Mouse (Mus musculus): ENCODE measurements around the gene Rpgr. TPM values are rescaled to one million over a fixed set of nuclear protein-coding genes. Genes with fewer than 3 reads are reported as not detected.

Gene Rpgr
- 39.3 and 45.1 TPM in 2 replicates for polyA plus RNA-seq (2014; fragmentation: Nextera tagmentation; extraction: Ambion mirVana)

DNA sequence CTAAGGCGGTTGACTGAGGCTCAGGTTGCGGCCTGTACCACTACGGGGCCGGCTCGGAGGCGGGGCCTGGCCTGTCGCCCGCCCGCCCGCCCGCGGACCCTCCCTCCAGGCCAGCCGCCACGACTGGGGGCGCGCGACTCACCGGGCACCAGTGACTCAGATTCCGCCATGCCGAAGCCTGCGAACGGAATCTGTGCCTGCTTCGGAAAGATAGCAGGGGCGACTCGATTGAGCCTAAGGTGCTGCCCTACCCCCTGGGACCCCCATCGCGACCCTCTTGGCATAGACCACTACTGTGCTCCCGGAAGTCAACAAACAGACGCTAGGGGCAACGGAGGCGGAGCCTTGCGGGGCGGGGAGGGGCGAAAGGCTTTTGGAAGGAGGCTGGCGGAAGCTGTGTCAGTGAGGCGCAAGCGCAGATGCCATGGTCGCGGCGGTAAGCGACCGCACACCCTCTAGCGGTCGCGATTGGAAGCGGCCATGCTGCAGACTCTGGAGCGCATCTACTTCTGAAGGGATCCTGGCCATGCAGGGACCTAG is at the start of gene Rpgr:
TSS of gene Rpgr (minus strand) at position 511 of the 540 bp plus-strand sequence.
- Histone ChIP-seq H3K4me1 (ENCODE audit: control insufficient read depth, insufficient read depth, low read length) (no peaks in the 10 kb centered on the region), H3K4me2 (peak within 1 kb of the TSS; percentile 47), H3K36me3 (ENCODE audit: control insufficient read depth, insufficient read depth, low read length) (no peaks in the 10 kb centered on the region), H3K9me3 (ENCODE audit: control insufficient read depth, low read length) (no peaks in the 10 kb centered on the region), H3K27me3 (ENCODE audit: control insufficient read depth, insufficient read depth, low read length) (no peaks in the 10 kb centered on the region), H3K27ac (ENCODE audit: low read depth, low read length) (no peak within 1 kb of the TSS), H3K9ac (ENCODE audit: low read length) (peak within 1 kb of the TSS; percentile 39; the same call in 1 of the 2 replicates), H3K4me3 (ENCODE audit: low read depth, low read length) (peak within 1 kb of the TSS; percentile 55)
- DNase-seq (ENCODE audit: low spot score, missing footprints) (peak; percentile 99), ATAC-seq (ENCODE audit: low FRiP score) (peak; percentile 99)
- 21% methylated on average over 44 of the region's 47 CpGs for WGBS

DNA sequence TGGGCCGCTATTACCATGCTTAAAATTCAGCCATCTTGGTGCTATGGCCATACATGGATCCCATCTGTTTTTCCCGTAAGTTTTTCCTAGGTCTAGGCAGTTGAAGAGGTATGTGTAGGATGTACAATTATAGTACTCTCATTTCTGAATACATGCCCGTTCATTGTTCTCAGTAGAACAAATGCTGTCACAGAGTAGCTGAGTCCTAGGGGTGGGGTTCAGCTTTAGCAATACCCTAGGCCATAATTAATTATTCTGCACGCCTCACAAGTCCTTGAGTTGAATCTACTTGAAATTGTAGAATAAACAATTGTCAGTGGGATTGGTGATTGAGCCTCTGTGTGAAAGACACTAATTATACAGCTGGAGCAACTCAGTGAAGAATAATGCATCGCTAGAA is 41.5 kb upstream of the Rpgr start:
- no peaks in the 10 kb centered on the region for H3K4me1 ChIP-seq (ENCODE audit: control insufficient read depth, insufficient read depth, low read length)
- WGBS: 76% methylated on average over 5 of the region's 5 CpGs
- H3K36me3 ChIP-seq (ENCODE audit: control insufficient read depth, insufficient read depth, low read length): no peaks in the 10 kb centered on the region
- no peak for ATAC-seq (ENCODE audit: low FRiP score)
- DNase-seq (ENCODE audit: low spot score, missing footprints): no peak
- H3K4me3 ChIP-seq (ENCODE audit: low read depth, low read length): no peak overlapping the region
- H3K27me3 ChIP-seq (ENCODE audit: control insufficient read depth, insufficient read depth, low read length): no peaks in the 10 kb centered on the region
- no peak overlapping the region for H3K4me2 ChIP-seq
- H3K9ac ChIP-seq (ENCODE audit: low read length): no peak overlapping the region
- no peak overlapping the region for H3K27ac ChIP-seq (ENCODE audit: low read depth, low read length)
- H3K9me3 ChIP-seq (ENCODE audit: control insufficient read depth, low read length): no peaks in the 10 kb centered on the region

DNA sequence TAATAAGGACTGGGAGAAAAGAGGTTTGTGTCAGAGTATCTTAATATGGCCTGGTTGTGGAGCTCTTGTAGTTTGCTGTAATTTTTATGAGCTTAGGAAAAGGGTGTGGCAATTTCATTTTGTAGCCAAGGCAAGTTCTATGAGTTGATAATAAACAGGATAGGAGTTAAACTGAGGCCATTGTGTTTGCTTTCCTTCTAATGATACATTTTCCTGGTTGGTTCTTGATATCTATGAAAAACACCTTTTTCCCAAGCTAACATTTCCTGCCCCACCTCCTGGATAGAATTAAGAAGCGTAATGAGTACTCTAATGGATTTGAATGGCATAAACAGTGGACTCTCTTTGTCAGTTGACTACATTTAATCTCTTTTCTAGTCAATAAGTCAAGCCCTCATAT is 41.1 kb upstream of the Rpgr start:
- no peaks in the 10 kb centered on the region for H3K36me3 ChIP-seq (ENCODE audit: control insufficient read depth, insufficient read depth, low read length)
- no peak overlapping the region for H3K4me2 ChIP-seq
- WGBS: 86% methylated on average over 1 of the region's 1 CpGs
- H3K4me1 ChIP-seq (ENCODE audit: control insufficient read depth, insufficient read depth, low read length): no peaks in the 10 kb centered on the region
- ATAC-seq (ENCODE audit: low FRiP score) (no peak), DNase-seq (ENCODE audit: low spot score, missing footprints) (no peak)
- no peak overlapping the region for H3K9ac ChIP-seq (ENCODE audit: low read length)
- H3K27me3 ChIP-seq (ENCODE audit: control insufficient read depth, insufficient read depth, low read length): no peaks in the 10 kb centered on the region
- no peak overlapping the region for H3K27ac ChIP-seq (ENCODE audit: low read depth, low read length)
- no peaks in the 10 kb centered on the region for H3K9me3 ChIP-seq (ENCODE audit: control insufficient read depth, low read length)
- H3K4me3 ChIP-seq (ENCODE audit: low read depth, low read length): no peak overlapping the region

DNA sequence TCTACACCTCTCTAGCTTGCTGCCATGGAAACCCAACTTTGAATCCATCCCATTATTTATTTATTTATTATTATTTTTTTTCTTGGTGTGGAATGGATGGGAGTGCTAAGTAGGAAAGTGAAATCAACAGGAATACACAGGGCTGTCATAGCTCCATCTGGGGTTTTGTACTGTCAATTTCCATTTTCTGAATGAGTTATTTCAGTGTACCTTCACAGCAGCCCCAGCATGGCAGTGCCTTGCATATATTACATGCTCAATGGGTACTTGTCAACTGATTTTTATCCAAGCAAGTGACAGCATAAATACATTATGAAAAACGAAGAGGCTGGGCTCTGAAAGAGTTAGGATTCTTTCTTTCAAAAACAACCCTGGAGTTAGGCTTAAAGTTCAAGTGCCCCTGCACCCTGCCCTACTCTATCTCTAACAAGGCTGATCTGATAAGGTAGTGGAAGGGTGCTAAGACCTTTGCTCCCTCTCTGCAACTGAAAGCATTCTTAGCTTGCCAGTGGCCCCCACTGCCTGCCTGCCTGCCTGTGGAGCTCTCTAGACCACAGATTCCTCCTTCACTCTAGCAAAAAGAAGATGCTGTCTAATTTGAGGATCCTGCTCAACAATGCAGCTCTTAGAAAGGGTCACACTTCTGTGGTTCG is 35.3 kb upstream of the Rpgr start, which contains the start of gene Otc:
TSS of gene Otc (plus strand) at position 454 of the 653 bp plus-strand sequence.
- Histone ChIP-seq H3K27me3 (ENCODE audit: control insufficient read depth, insufficient read depth, low read length) (no peaks in the 10 kb centered on the region), H3K36me3 (ENCODE audit: control insufficient read depth, insufficient read depth, low read length) (no peaks in the 10 kb centered on the region), H3K9me3 (ENCODE audit: control insufficient read depth, low read length) (no peaks in the 10 kb centered on the region), H3K4me2 (no peak within 1 kb of the TSS), H3K9ac (ENCODE audit: low read length) (no peak within 1 kb of the TSS), H3K27ac (ENCODE audit: low read depth, low read length) (no peak within 1 kb of the TSS), H3K4me3 (ENCODE audit: low read depth, low read length) (no peak within 1 kb of the TSS), H3K4me1 (ENCODE audit: control insufficient read depth, insufficient read depth, low read length) (no peaks in the 10 kb centered on the region)
- no peak for ATAC-seq (ENCODE audit: low FRiP score)
- 60% methylated on average over 2 of the region's 2 CpGs for WGBS
- no peak for DNase-seq (ENCODE audit: low spot score, missing footprints)

DNA sequence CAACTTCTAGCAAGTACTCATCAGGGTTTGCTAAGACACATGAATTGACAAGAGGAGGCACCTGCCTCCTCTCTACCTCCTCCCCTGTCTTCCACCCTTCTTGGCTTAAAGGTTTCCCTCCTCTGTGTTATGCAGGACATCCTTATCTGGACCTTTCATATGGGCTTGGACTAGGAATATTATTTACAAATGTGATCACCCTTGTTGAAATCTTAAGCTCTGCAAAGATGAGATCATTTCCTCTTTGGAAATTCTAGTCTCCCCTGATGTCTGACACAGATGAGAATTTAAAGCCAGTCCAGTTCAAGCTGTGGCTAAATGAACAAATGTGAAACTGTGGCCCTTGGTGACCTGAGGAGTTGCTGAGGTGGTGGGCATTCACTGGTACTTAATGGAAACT is 34.6 kb upstream of the Rpgr start:
- Histone ChIP-seq H3K36me3 (ENCODE audit: control insufficient read depth, insufficient read depth, low read length) (no peaks in the 10 kb centered on the region), H3K9ac (ENCODE audit: low read length) (no peak overlapping the region), H3K9me3 (ENCODE audit: control insufficient read depth, low read length) (no peaks in the 10 kb centered on the region), H3K4me3 (ENCODE audit: low read depth, low read length) (no peak overlapping the region), H3K27me3 (ENCODE audit: control insufficient read depth, insufficient read depth, low read length) (no peaks in the 10 kb centered on the region), H3K4me1 (ENCODE audit: control insufficient read depth, insufficient read depth, low read length) (no peaks in the 10 kb centered on the region), H3K27ac (ENCODE audit: low read depth, low read length) (no peak overlapping the region), H3K4me2 (no peak overlapping the region)
- DNase-seq (ENCODE audit: low spot score, missing footprints): no peak
- ATAC-seq (ENCODE audit: low FRiP score): no peak

DNA sequence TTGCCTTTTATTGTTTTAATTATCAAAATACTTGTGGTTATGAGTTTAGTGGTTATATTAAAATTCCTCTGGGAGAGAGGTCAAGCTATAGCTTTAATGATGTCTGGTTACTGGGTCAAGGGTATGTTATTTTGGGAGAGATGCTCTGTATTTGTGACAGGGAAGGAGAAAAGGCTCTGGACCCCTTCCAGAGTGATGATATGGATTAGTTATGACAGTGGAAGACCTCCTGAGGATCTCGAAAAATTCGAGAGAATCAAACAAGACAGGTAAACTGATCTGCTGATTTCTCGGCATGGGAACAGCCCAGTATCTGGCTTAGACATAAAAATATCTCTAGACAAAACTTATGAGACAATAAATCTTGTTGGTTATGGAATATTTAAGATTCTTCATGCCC is 27.2 kb upstream of the Rpgr start:
- Histone ChIP-seq H3K9ac (ENCODE audit: low read length) (no peak overlapping the region), H3K27me3 (ENCODE audit: control insufficient read depth, insufficient read depth, low read length) (no peaks in the 10 kb centered on the region), H3K4me1 (ENCODE audit: control insufficient read depth, insufficient read depth, low read length) (no peaks in the 10 kb centered on the region), H3K9me3 (ENCODE audit: control insufficient read depth, low read length) (no peaks in the 10 kb centered on the region), H3K4me3 (ENCODE audit: low read depth, low read length) (no peak overlapping the region), H3K36me3 (ENCODE audit: control insufficient read depth, insufficient read depth, low read length) (no peaks in the 10 kb centered on the region), H3K4me2 (no peak overlapping the region), H3K27ac (ENCODE audit: low read depth, low read length) (no peak overlapping the region)
- ATAC-seq (ENCODE audit: low FRiP score) (no peak), DNase-seq (ENCODE audit: low spot score, missing footprints) (no peak)
- WGBS: 80% methylated on average over 3 of the region's 3 CpGs

DNA sequence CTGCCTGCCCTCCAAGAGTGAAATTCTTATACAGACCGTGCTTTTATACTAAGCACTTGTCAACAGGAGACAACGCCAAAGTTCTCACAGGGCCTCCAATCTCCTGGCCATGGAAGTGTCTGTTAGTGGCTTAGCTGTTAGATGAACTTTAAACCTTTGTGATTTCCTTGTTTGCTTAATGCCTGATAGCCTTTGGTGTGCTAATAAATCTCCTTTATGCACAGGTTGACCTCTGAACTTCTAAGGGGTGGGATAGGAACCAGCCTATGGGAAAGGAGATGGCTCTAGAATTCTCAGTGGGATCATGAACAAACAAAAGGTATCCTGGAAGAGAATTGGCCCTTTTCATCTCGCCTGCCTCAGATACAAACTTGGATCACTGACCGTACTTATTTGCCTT is 22.8 kb upstream of the Rpgr start:
- H3K27me3 ChIP-seq (ENCODE audit: control insufficient read depth, insufficient read depth, low read length): no peaks in the 10 kb centered on the region
- no peak for DNase-seq (ENCODE audit: low spot score, missing footprints)
- no peaks in the 10 kb centered on the region for H3K36me3 ChIP-seq (ENCODE audit: control insufficient read depth, insufficient read depth, low read length)
- 42% methylated on average over 4 of the region's 4 CpGs for WGBS
- no peak overlapping the region for H3K4me3 ChIP-seq (ENCODE audit: low read depth, low read length)
- H3K9ac ChIP-seq (ENCODE audit: low read length): no peak overlapping the region
- no peaks in the 10 kb centered on the region for H3K9me3 ChIP-seq (ENCODE audit: control insufficient read depth, low read length)
- H3K4me1 ChIP-seq (ENCODE audit: control insufficient read depth, insufficient read depth, low read length): no peaks in the 10 kb centered on the region
- H3K4me2 ChIP-seq: no peak overlapping the region
- no peak for ATAC-seq (ENCODE audit: low FRiP score)
- no peak overlapping the region for H3K27ac ChIP-seq (ENCODE audit: low read depth, low read length)

DNA sequence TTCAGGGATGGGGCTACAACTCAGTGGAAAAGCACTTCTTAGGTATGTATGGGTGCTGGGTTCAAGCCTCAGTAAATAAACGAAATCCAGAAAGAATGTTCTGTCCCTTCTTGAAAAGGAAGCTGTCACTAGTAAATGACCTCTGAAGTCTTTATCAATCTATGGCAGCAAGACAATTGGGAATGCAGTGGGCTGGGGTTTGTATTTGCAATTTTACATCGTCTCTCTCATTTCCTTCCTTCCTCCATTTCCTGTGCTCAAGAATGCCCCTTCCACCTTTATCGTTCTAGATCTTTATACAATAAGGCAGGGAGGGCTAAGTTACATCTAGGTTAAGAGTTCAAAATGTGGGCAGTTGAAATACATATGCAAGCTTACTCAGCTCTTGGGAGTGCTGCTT is 17.9 kb upstream of the Rpgr start:
- Histone ChIP-seq H3K27ac (ENCODE audit: low read depth, low read length) (no peak overlapping the region), H3K4me2 (no peak overlapping the region), H3K9ac (ENCODE audit: low read length) (no peak overlapping the region), H3K4me1 (ENCODE audit: control insufficient read depth, insufficient read depth, low read length) (no peaks in the 10 kb centered on the region), H3K9me3 (ENCODE audit: control insufficient read depth, low read length) (no peaks in the 10 kb centered on the region), H3K4me3 (ENCODE audit: low read depth, low read length) (no peak overlapping the region), H3K36me3 (ENCODE audit: control insufficient read depth, insufficient read depth, low read length) (no peaks in the 10 kb centered on the region), H3K27me3 (ENCODE audit: control insufficient read depth, insufficient read depth, low read length) (no peaks in the 10 kb centered on the region)
- ATAC-seq (ENCODE audit: low FRiP score) (no peak), DNase-seq (ENCODE audit: low spot score, missing footprints) (no peak)
- WGBS: 85% methylated on average over 3 of the region's 3 CpGs

DNA sequence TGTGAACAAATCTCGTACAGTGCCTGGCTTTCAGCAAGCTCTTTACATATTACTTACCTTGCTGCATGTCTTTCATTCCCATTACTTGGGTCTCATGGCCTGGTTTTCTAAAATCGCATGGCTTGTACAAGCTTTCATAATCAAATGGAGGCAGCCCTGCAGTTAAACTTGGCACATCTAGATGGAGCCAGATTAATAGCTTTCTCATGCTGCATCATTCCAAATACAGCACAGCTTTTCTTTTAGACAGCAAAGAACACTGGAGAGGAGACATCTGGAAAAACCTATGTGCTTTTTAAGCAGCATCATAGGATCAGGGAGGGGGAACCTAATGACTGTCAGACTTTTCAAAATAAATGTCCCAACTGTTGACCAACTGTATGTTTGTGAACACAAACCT is 16.3 kb upstream of the Rpgr start:
- H3K27ac ChIP-seq (ENCODE audit: low read depth, low read length): no peak overlapping the region
- DNase-seq (ENCODE audit: low spot score, missing footprints): no peak
- no peak for ATAC-seq (ENCODE audit: low FRiP score)
- H3K9ac ChIP-seq (ENCODE audit: low read length): no peak overlapping the region
- H3K4me3 ChIP-seq (ENCODE audit: low read depth, low read length): no peak overlapping the region
- H3K36me3 ChIP-seq (ENCODE audit: control insufficient read depth, insufficient read depth, low read length): no peaks in the 10 kb centered on the region
- WGBS: 74% methylated on average over 2 of the region's 2 CpGs
- no peaks in the 10 kb centered on the region for H3K4me1 ChIP-seq (ENCODE audit: control insufficient read depth, insufficient read depth, low read length)
- H3K27me3 ChIP-seq (ENCODE audit: control insufficient read depth, insufficient read depth, low read length): no peaks in the 10 kb centered on the region
- H3K4me2 ChIP-seq: no peak overlapping the region
- no peaks in the 10 kb centered on the region for H3K9me3 ChIP-seq (ENCODE audit: control insufficient read depth, low read length)

All from midbrain, embryonic 11.5 days (tissue).